Mouse (Mus musculus) embryonic facial prominence, embryonic 14.5 days (tissue): Measurements from ENCODE around the gene Hoxb5. TPM values are rescaled to one million over a fixed set of nuclear protein-coding genes. Genes with fewer than 3 reads are reported as not detected.
A peak's percentile ranks its signal among the peaks of the same experiment; 100 is the strongest.

ENCODE experiments used
- ATAC-seq: fragments of 200-750 bp; cut with Nextera tagmentation; 2 replicates; pipeline ENCODE4 v1.8.0; 2017; ENCODE audit warnings: low read depth, moderate number of reproducible peaks, moderate TSS enrichment
- DNase-seq: peaks from one replicate; pipeline ENCODE4 v3.0.0-alpha.2; 2015; ENCODE audit warnings: low spot score
- H3K27ac ChIP-seq: fragments of 300-500 bp; sonication (generic); replicated peaks from 2 replicates; pipeline ENCODE4 v1.5.1; 2014; ENCODE audit warnings: low read depth, mild to moderate bottlenecking, low read length, moderate library complexity
- H3K27me3 ChIP-seq: fragments of 300-500 bp; sonication (generic); replicated peaks from 2 replicates; pipeline ENCODE4 v1.6.1; 2014; ENCODE audit warnings: low read length; ENCODE audit not compliant: control insufficient read depth, insufficient read depth
- H3K36me3 ChIP-seq: fragments of 300-500 bp; sonication (generic); 2 replicates; pipeline ENCODE4 v1.6.1; 2014; ENCODE audit warnings: low read length, mixed read lengths; ENCODE audit not compliant: control insufficient read depth, insufficient read depth
- H3K4me1 ChIP-seq: fragments of 300-500 bp; sonication (generic); 2 replicates; pipeline ENCODE4 v1.6.1; 2014; ENCODE audit warnings: antibody characterized with exemption, low read length; ENCODE audit not compliant: control insufficient read depth, insufficient read depth
- H3K4me2 ChIP-seq: fragments of 300-500 bp; sonication (generic); 2 replicates; pipeline ENCODE4 v1.6.1; 2014; ENCODE audit warnings: low read depth, mild to moderate bottlenecking, low read length, moderate library complexity, mixed read lengths
- H3K4me3 ChIP-seq: fragments of 300-500 bp; sonication (generic); 2 replicates; pipeline ENCODE4 v1.5.1; 2014; ENCODE audit warnings: low read depth, mild to moderate bottlenecking, low read length
- H3K9ac ChIP-seq: fragments of 300-500 bp; sonication (generic); 2 replicates; pipeline ENCODE4 v1.6.1; 2014; ENCODE audit warnings: low read depth, mild to moderate bottlenecking, low read length, moderate library complexity, mixed read lengths
- H3K9me3 ChIP-seq: fragments of 300-500 bp; sonication (generic); 2 replicates; pipeline ENCODE4 v1.6.1; 2016; ENCODE audit warnings: low read length; ENCODE audit not compliant: control insufficient read depth
- WGBS: fragments of 180-500 bp; shearing (Covaris S2); extraction: QIAGEN DNeasy Blood & Tissue Kit; methylation state at CpG from one replicate; pipeline ENCODE4 v1.1.7; 2014; 5-methylcytosine and 5-hydroxymethylcytosine counted together
- polyA plus RNA-seq: library from polyadenylated mRNA; unstranded; fragments of >200 nt; fragmentation: Nextera tagmentation; extraction: Ambion mirVana; gene quantifications from 2 replicates; pipeline ENCODE4 v1.2.1, GENCODE M21; 2014

Gene Hoxb5
- polyA plus RNA-seq, 1 experiment from 2014 or later: 1.8 TPM

DNA sequence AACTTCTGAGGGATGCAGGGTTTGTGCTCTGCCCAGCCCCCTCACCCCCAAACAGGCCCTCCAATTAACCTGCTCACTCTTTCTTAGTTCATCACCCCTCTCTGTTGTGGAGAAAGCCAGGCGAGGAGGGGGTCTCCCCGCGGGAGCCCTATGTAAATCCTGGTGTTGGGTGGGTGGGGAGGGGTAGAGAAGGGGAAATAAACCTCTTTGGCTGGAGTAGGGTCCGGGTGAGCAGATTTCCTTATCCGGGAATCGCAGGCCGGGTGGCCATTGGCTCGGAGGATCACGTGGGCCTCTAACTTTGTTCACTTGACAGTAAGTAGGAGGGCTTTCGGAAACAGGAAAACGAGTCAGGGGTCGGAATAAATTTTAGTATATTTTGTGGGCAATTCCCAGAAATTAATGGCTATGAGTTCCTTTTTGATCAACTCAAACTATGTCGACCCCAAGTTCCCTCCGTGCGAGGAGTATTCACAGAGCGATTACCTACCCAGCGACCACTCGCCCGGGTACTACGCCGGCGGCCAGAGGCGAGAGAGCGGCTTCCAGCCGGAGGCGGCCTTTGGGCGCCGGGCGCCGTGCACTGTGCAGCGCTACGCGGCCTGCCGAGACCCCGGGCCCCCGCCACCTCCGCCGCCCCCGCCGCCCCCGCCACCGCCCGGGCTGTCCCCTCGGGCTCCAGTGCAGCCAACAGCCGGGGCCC, 15.4 kb downstream of the Hoxb5 start:
- Histone ChIP-seq H3K4me2 (peak overlapping the region; percentile 47), H3K4me3 (peak overlapping the region; percentile 29), H3K27me3 (peaks cover 100% of the 10 kb centered on the region), H3K9me3 (no peaks in the 10 kb centered on the region), H3K27ac (no peak overlapping the region; the same call in 1 of the 2 replicates), H3K9ac (peak overlapping the region; percentile 40; the same call in 1 of the 2 replicates), H3K4me1 (no peaks in the 10 kb centered on the region), H3K36me3 (no peaks in the 10 kb centered on the region)
- WGBS: 1% methylated on average over 25 of the region's 45 CpGs
- DNase-seq: peak; percentile 45
- peak; percentile 71; the same call in 1 of the 2 replicates for ATAC-seq

DNA sequence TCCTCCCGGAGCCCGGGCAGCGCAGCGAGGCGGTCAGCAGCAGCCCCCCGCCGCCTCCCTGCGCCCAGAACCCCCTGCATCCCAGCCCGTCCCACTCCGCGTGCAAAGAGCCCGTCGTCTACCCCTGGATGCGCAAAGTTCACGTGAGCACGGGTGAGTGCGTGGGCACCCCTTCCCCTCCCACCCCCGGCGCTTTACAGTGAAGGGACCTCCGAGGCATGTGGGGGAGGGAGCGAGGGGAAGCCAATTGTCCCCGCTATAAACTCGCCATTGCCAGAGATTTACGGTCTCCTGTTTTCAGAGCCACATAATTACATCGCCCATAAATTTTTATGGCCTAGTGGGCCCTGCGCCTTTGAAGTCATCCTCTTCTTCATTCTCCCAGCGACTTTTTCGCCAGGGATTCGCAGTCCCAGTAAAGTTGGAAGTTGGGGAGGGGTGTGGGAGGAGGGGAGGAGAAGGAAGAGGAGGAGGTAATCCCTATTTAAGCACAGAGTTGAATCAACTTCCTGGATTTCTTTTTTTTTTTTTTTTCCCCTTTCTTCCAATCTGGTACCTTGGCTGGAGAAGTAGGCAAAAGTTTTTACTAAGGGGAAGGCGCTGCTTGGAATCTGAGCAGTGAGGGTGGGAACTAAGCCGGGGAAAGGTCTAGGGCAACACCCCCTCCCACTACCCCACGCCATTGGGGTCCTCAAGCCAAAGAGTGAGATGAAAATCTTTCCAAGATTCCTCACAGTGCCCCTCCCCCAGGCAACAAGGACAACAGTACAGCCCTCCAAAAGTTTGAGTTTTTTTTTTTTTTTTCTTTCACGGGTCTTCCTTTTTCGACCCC, 16.2 kb downstream of the Hoxb5 start:
- Histone ChIP-seq H3K4me3 (peak overlapping the region; percentile 29), H3K9ac (peak overlapping the region; percentile 40; the same call in 1 of the 2 replicates), H3K4me2 (peak overlapping the region; percentile 47), H3K36me3 (no peaks in the 10 kb centered on the region), H3K27ac (no peak overlapping the region; the same call in 1 of the 2 replicates), H3K4me1 (no peaks in the 10 kb centered on the region), H3K27me3 (peaks cover 100% of the 10 kb centered on the region), H3K9me3 (no peaks in the 10 kb centered on the region)
- under 1% methylated on average over 15 of the region's 34 CpGs for WGBS
- DNase-seq (no peak), ATAC-seq (no peak; the same call in 1 of the 2 replicates)

DNA sequence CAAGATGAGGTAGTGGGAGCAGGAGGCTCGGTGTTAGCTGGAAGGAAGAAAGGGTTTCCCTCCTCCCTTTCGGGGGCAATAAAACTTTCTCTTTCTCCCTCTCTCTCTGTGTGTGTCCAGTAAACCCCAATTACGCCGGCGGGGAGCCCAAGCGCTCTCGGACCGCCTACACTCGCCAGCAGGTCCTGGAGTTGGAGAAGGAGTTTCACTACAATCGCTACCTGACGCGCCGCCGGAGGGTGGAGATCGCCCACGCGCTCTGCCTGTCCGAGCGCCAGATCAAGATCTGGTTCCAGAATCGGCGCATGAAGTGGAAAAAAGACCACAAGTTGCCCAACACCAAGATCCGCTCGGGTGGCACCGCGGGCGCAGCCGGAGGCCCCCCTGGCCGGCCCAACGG, 16.8 kb downstream of the Hoxb5 start:
- under 1% methylated on average over 27 of the region's 29 CpGs for WGBS
- peak overlapping the region; percentile 40; the same call in 1 of the 2 replicates for H3K9ac ChIP-seq

DNA sequence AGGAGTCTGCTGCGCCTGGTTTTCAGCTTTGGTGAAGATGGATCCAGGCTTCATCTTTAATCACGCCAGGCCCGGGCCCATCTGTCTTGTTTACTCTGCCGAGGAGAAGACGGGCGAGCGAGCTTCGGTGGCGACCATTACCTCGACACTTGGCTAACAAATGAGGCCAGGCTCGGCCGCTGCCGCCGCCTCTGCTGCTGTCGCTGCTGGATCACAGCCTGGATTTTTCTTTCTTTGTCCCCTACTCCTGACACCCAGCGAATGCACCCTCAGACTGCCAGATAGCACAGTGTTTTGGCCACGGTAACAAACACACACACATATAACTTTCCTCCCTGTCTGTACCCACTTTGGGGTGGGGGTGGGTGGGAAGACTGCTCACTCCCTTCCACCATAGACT, 17.6 kb downstream of the Hoxb5 start:
- no peaks in the 10 kb centered on the region for H3K4me1 ChIP-seq
- no peak overlapping the region for H3K27ac ChIP-seq
- H3K27me3 ChIP-seq: peaks cover 100% of the 10 kb centered on the region
- peak overlapping the region; percentile 2; the same call in 1 of the 2 replicates for H3K4me3 ChIP-seq
- no peaks in the 10 kb centered on the region for H3K36me3 ChIP-seq
- H3K9ac ChIP-seq: no peak overlapping the region
- peak overlapping the region; percentile 47; the same call in 1 of the 2 replicates for H3K4me2 ChIP-seq
- no peaks in the 10 kb centered on the region for H3K9me3 ChIP-seq
- 4% methylated on average over 17 of the region's 17 CpGs for WGBS
- DNase-seq (no peak), ATAC-seq (no peak)

More for the DNA sequence above, 16.8 kb downstream of the Hoxb5 start:
- peak overlapping the region; percentile 29 for H3K4me3 ChIP-seq
- H3K9me3 ChIP-seq: no peaks in the 10 kb centered on the region
- no peak overlapping the region; the same call in 1 of the 2 replicates for H3K27ac ChIP-seq
- DNase-seq (no peak), ATAC-seq (no peak)
- H3K4me2 ChIP-seq: peak overlapping the region; percentile 47; the same call in 1 of the 2 replicates
- H3K4me1 ChIP-seq: no peaks in the 10 kb centered on the region
- no peaks in the 10 kb centered on the region for H3K36me3 ChIP-seq
- peaks cover 100% of the 10 kb centered on the region for H3K27me3 ChIP-seq

DNA sequence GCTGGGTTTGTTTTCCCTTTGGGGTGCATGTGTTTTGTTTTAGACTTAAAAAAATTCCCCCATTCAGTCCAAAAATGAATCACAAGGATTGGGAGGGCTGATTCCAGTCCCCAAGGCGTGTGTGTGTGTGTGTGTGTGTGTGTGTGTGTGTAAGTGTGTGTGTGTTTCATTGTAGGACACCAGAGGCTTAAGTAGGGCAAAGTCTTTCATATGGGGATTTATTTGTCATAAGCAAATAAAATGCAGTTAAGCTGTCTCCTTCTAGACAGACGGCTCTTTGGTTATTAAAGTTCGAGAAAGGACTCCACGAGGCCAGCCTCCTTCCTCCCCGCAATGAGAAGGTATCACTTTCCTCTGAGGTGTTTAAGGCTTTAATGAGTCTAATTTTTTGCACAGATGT, 18.7 kb downstream of the Hoxb5 start:
- Histone ChIP-seq H3K36me3 (no peaks in the 10 kb centered on the region), H3K27me3 (peaks cover 100% of the 10 kb centered on the region), H3K4me3 (no peak overlapping the region), H3K4me1 (no peaks in the 10 kb centered on the region), H3K27ac (no peak overlapping the region), H3K9me3 (no peaks in the 10 kb centered on the region), H3K9ac (no peak overlapping the region), H3K4me2 (no peak overlapping the region)
- WGBS: 10% methylated on average over 5 of the region's 5 CpGs
- no peak for ATAC-seq
- DNase-seq: no peak

DNA sequence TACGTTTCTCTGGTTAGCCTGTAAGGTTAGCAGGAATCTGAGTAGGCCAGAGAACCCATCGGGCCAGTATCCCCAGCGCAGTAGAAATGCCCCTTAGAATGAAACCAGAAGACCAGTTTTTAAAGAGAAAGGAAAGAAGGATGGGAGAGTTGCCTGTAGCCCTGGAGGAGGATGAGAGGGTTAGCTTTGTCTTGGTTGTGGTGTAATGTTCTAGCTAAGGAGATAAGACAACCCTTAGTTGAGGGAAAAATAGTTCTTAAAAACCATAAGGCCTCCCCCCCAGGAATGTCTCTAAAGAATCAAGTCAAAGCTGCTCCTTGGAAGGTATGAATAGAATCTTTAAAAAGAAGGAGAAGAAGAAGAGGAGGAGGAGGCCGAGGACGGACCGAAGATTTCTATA, 19.6 kb downstream of the Hoxb5 start:
- no peak overlapping the region; the same call in 1 of the 2 replicates for H3K4me2 ChIP-seq
- no peak overlapping the region for H3K4me3 ChIP-seq
- H3K27me3 ChIP-seq: peaks cover 100% of the 10 kb centered on the region
- DNase-seq (no peak), ATAC-seq (no peak)
- no peaks in the 10 kb centered on the region for H3K4me1 ChIP-seq
- H3K9me3 ChIP-seq: no peaks in the 10 kb centered on the region
- no peak overlapping the region for H3K9ac ChIP-seq
- no peak overlapping the region; the same call in 1 of the 2 replicates for H3K27ac ChIP-seq
- no peaks in the 10 kb centered on the region for H3K36me3 ChIP-seq
- WGBS: 8% methylated on average over 6 of the region's 6 CpGs

DNA sequence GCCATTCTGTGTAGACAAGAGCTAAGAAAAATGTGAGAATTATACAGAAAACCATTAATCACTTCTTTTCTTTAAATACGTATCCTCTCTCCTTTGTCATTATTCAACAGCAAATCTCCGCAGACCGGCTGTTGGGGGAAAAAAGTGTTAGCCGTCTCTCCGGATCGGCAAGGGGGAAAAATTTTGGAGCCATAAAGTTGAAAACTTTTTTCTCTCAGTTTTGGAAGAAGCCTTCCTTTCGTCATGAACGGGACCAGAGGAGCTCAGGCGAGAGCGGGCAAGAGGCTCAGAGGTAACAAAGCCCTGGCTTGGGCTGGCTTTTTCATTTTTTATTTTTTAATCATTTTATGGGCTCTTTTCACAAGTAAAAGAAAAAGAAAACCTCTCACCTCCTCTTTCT, 20.0 kb downstream of the Hoxb5 start, which contains the start of gene Hoxb3:
Hoxb3 (plus strand) TSS at position 173 of the 400 bp plus-strand sequence.
- no peaks in the 10 kb centered on the region for H3K36me3 ChIP-seq

DNA sequence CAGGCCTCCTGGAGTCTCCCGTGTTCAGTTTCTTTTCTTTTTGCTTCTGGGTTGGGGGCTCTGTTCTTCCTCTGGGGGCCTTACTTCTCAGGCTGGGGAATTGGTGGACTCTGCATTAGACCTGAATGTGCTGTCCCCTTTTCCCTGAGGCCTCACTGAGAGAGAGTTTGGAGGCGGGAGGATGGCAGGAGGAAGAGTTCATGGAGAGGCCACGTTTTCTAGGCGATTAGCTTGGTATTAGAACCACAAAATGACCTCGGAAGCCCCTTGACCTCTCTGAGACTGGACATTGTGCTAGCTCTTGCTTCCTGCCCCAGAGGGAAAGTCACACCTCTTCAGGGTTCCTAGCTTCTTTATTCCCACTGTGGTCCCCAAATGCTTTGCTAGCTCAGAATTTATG, 21.0 kb downstream of the Hoxb5 start:
- H3K9ac ChIP-seq: no peak overlapping the region
- H3K4me1 ChIP-seq: no peaks in the 10 kb centered on the region
- ATAC-seq: no peak
- peak overlapping the region; percentile 15; the same call in 1 of the 2 replicates for H3K4me2 ChIP-seq
- H3K4me3 ChIP-seq: no peak overlapping the region
- no peak for DNase-seq
- H3K9me3 ChIP-seq: no peaks in the 10 kb centered on the region
- peaks cover 100% of the 10 kb centered on the region for H3K27me3 ChIP-seq
- 2% methylated on average over 5 of the region's 5 CpGs for WGBS
- no peaks in the 10 kb centered on the region for H3K36me3 ChIP-seq
- H3K27ac ChIP-seq: no peak overlapping the region; the same call in 1 of the 2 replicates

More for the DNA sequence above, 20.0 kb downstream of the Hoxb5 start, which contains the start of gene Hoxb3:
- H3K9ac ChIP-seq: no peak within 1 kb of the TSS; the same call in 1 of the 2 replicates
- 4% methylated on average over 10 of the region's 10 CpGs for WGBS
- ATAC-seq (no peak), DNase-seq (no peak)
- H3K4me1 ChIP-seq: no peaks in the 10 kb centered on the region
- H3K4me3 ChIP-seq: no peak within 1 kb of the TSS
- H3K27ac ChIP-seq: no peak within 1 kb of the TSS; the same call in 1 of the 2 replicates
- peaks cover 100% of the 10 kb centered on the region for H3K27me3 ChIP-seq
- no peaks in the 10 kb centered on the region for H3K9me3 ChIP-seq
- peak within 1 kb of the TSS; percentile 15; the same call in 1 of the 2 replicates for H3K4me2 ChIP-seq
